ENCODE assay signal across 9 mouse cellular contexts in the genomic region with DNA sequence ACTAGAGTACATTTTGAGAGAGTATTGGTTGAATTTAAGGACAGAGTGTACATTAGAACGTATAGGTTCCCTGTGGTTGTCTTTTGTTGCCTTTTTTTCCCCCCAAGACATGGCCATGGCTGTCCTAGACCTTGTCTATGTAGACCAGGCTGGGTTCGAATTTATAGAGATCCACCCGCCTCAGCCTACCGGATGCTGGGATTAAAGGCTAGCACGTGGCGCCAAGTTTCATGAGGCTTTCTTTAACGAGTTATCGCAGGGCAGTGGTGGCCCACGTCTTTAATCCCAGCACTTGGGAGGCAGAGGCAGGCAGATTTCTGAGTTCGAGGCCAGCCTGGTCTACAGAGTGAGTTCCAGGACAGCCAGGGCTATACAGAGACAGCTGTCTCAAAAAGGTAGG. TPM values are rescaled to one million over a fixed set of nuclear protein-coding genes. Genes with fewer than 3 reads are reported as not detected.
DNase-seq lines count a peak whose midpoint lies in the region; ATAC-seq and TF ChIP-seq lines count a peak whose summit lies in the region.
"Had no signal": no experiment of that assay in that cellular context is flagged by ENCODE, and none has a peak within 500 bp of the region (broad histone marks: within the 10 kb centered on the region; RNA-seq: fewer than 3 reads in every experiment).

No protein-coding gene starts in this region.

- H3K4me3 ChIP-seq in heart, embryonic 15.5 days: peak overlapping the region; percentile 95
- H3K4me3 ChIP-seq in bone marrow, adult 2 months (replicated peaks; ENCODE audit: control insufficient read depth, low read depth, low read length): peak overlapping the region; percentile 89
- H3K4me3 ChIP-seq in hindbrain, embryonic 15.5 days: peak overlapping the region; percentile 98
- peak overlapping the region; percentile 69 for H3K4me3 ChIP-seq in midbrain, embryonic 15.5 days
- H3K4me3 ChIP-seq in thymus, adult 2 months (ENCODE audit: control insufficient read depth, insufficient read depth, low read length): no peak overlapping the region

- H3K27me3 ChIP-seq in heart, embryonic 15.5 days: no peaks in the 10 kb centered on the region
- H3K27me3 ChIP-seq in hindbrain, embryonic 15.5 days: no peaks in the 10 kb centered on the region
- no peaks in the 10 kb centered on the region for H3K27me3 ChIP-seq in midbrain, embryonic 15.5 days (replicated peaks)
- H3K27me3 ChIP-seq in thymus, adult 2 months (ENCODE audit: control insufficient read depth, insufficient read depth, low read length): no peaks in the 10 kb centered on the region

- no peak for DNase-seq in heart, postnatal 4 days
- no peak for DNase-seq in thymus, adult 2 months
- DNase-seq in spleen, postnatal 4 days (ENCODE audit: low spot score in 2 of 2): no peak
- no peak for DNase-seq in adrenal gland, adult 8-10 months
- DNase-seq: cerebellum, postnatal 25 days had no signal

- no peak for TF ChIP-seq POLR2A in bone marrow, adult 2 months (IDR thresholded peaks at IDR 0.05; ENCODE audit: borderline replicate concordance, control insufficient read depth, low read depth, low read length)
- no peak for TF ChIP-seq POLR2A in thymus, adult 2 months (IDR thresholded peaks at IDR 0.05; ENCODE audit: control insufficient read depth, extremely low read depth, insufficient read depth, low read length, poor library complexity)

- no peak for TF ChIP-seq CTCF in bone marrow, adult 2 months (IDR thresholded peaks at IDR 0.05; ENCODE audit: control insufficient read depth, insufficient read depth, low read length)
- no peak for TF ChIP-seq CTCF in thymus, adult 2 months (IDR thresholded peaks at IDR 0.05; ENCODE audit: borderline replicate concordance, control insufficient read depth, extremely low read depth, insufficient read depth, low read length, poor library complexity)

- no peaks in the 10 kb centered on the region for H3K9me3 ChIP-seq in heart, embryonic 15.5 days (replicated peaks)
- H3K9me3 ChIP-seq in hindbrain, embryonic 15.5 days: no peaks in the 10 kb centered on the region
- H3K9me3 ChIP-seq in midbrain, embryonic 15.5 days: no peaks in the 10 kb centered on the region

- no peak overlapping the region for H3K27ac ChIP-seq in heart, embryonic 15.5 days
- H3K27ac ChIP-seq in bone marrow, adult 2 months (ENCODE audit: control insufficient read depth, insufficient read depth, low read depth, low read length, poor library complexity): no peak overlapping the region
- H3K27ac ChIP-seq in hindbrain, embryonic 15.5 days (replicated peaks): no peak overlapping the region
- H3K27ac ChIP-seq in midbrain, embryonic 15.5 days: no peak overlapping the region
- H3K27ac ChIP-seq in thymus, adult 2 months (ENCODE audit: control insufficient read depth, insufficient read depth, low read length): no peak overlapping the region

- peak overlapping the region; percentile 88 for H3K4me2 ChIP-seq in heart, embryonic 15.5 days
- peak overlapping the region; percentile 82 for H3K4me2 ChIP-seq in hindbrain, embryonic 15.5 days
- peak overlapping the region; percentile 80 for H3K4me2 ChIP-seq in midbrain, embryonic 15.5 days

- no peak for ATAC-seq in heart, embryonic 15.5 days (replicated peaks; ENCODE audit: insufficient number of reproducible peaks, insufficient read depth, low FRiP score, low read depth)
- no peak for ATAC-seq in hindbrain, embryonic 15.5 days (ENCODE audit: low FRiP score, low read depth)
- no peak for ATAC-seq in midbrain, embryonic 15.5 days (replicated peaks)

- WGBS in heart, embryonic 15.5 days: 92% methylated on average over 10 of the region's 10 CpGs
- 86% methylated on average over 10 of the region's 10 CpGs for WGBS in bone marrow, adult 2 months
- 94% methylated on average over 10 of the region's 10 CpGs for WGBS in hindbrain, embryonic 15.5 days
- WGBS in midbrain, embryonic 15.5 days: 96% methylated on average over 10 of the region's 10 CpGs
- WGBS in thymus, adult 2 months: 96% methylated on average over 10 of the region's 10 CpGs

- peaks cover 57% of the 10 kb centered on the region for H3K4me1 ChIP-seq in heart, embryonic 15.5 days (replicated peaks)
- peaks cover under 1% of the 10 kb centered on the region for H3K4me1 ChIP-seq in bone marrow, adult 2 months (ENCODE audit: control insufficient read depth, insufficient read depth, low read length)
- H3K4me1 ChIP-seq in hindbrain, embryonic 15.5 days (replicated peaks): peaks cover 49% of the 10 kb centered on the region
- H3K4me1 ChIP-seq in midbrain, embryonic 15.5 days: peaks cover 31% of the 10 kb centered on the region
- peaks cover 26% of the 10 kb centered on the region for H3K4me1 ChIP-seq in thymus, adult 2 months (replicated peaks; ENCODE audit: control insufficient read depth, insufficient read depth, low read length)

- H3K36me3 ChIP-seq in heart, embryonic 15.5 days: no peaks in the 10 kb centered on the region
- H3K36me3 ChIP-seq in hindbrain, embryonic 15.5 days: no peaks in the 10 kb centered on the region
- no peaks in the 10 kb centered on the region for H3K36me3 ChIP-seq in midbrain, embryonic 15.5 days (replicated peaks)
- no peaks in the 10 kb centered on the region for H3K36me3 ChIP-seq in thymus, adult 2 months (ENCODE audit: control insufficient read depth, insufficient read depth, low read length)

- H3K9ac ChIP-seq in heart, embryonic 15.5 days: no peak overlapping the region
- no peak overlapping the region for H3K9ac ChIP-seq in hindbrain, embryonic 15.5 days
- H3K9ac ChIP-seq in midbrain, embryonic 15.5 days: peak overlapping the region; percentile 81; the same call in 1 of the 2 replicates

RNA-seq across cellular contexts. Expression of gene Noct, which starts 1.7 kb away (rescaled TPM):
- 9.7 and 10.3 TPM in 2 replicates for polyA plus RNA-seq in heart, embryonic 15.5 days (2015; fragmentation: Nextera tagmentation; extraction: Ambion mirVana)
- 10 to 100 TPM; 27.8 to 31.0 TPM for total RNA-seq in heart, postnatal 4 days (2021)
- 14.4 and 18.3 TPM in 2 replicates for polyA plus RNA-seq in bone marrow, adult 2 months (2011; ENCODE audit: insufficient read depth, insufficient read length, low replicate concordance, missing spikeins)
- polyA plus RNA-seq in hindbrain, embryonic 15.5 days (2015; fragmentation: Nextera tagmentation; extraction: Ambion mirVana): 31.1 and 35.6 TPM in 2 replicates
- polyA plus RNA-seq in midbrain, embryonic 15.5 days (2015; fragmentation: Nextera tagmentation; extraction: Ambion mirVana): 30.9 and 31.7 TPM in 2 replicates
- 30.8 and 35.8 TPM in 2 replicates for polyA plus RNA-seq in thymus, adult 2 months (2012; rRNA removed)
- 10 to 100 TPM; 12.8 to 16.4 (median 14.1) TPM for total RNA-seq in adrenal gland, adult 8-10 months (2022)
